Mouse (Mus musculus): Measurements from ENCODE around the gene Tmem265. TPM values are rescaled to one million over a fixed set of nuclear protein-coding genes. Genes with fewer than 3 reads are reported as not detected.

Tmem265 gene
- total RNA-seq, 1 experiment from 2014 or later: 0.65 TPM

DNA sequence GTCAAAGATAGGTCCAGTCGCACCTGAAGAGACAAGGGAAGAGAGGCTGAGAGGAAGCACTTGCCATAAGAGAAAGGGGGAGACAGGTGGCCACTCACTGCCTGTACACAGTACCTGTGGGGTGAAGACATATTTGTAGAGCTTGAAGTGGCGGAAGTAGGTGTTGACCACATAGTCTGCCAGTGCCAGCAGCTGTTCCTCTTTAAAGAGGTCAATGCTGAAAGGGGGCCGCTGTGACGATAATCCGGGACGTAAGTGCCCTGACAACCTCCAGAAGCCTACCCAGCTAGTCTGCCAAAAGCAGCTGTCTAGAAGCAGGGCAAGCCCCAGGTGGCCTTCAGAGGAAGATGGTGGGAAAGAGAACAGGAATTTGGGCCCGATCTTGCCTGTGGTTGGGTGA lies 23.8 kb downstream of the Tmem265 start:
- ATAC-seq (replicated peaks in 1 of 2; ENCODE audit: insufficient read depth in 1 of 2, low FRiP score in 2 of 2, low TSS enrichment in 1 of 2, low read depth in 1 of 2, poor library complexity in 2 of 2, severe bottlenecking in 2 of 2): peak; percentile 5 to 19; a peak in 1 of 4 replicates

DNA sequence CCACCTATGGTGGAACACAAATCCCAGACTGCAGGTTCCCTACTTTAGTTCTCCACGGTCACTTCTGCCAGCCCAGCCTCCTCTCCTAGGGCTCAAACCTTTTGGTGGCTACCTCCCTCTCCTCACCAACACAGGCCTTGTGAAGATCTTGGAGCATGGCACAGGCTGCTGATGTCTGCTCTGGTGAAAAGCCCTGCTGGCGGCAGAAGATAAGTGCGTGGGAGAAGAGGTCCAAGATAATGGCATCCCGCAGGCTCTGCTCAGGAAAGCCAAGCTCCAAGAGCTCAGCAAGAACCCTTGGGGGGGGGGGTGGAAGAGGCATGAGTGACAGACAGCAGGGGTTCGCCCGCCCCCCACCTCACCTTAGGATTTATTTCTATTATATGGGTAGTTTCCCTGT lies 25.0 kb downstream of the Tmem265 start:
- ATAC-seq (replicated peaks in 1 of 2; ENCODE audit: insufficient read depth in 1 of 2, low FRiP score in 2 of 2, low TSS enrichment in 1 of 2, low read depth in 1 of 2, poor library complexity in 2 of 2, severe bottlenecking in 2 of 2): no peak

DNA sequence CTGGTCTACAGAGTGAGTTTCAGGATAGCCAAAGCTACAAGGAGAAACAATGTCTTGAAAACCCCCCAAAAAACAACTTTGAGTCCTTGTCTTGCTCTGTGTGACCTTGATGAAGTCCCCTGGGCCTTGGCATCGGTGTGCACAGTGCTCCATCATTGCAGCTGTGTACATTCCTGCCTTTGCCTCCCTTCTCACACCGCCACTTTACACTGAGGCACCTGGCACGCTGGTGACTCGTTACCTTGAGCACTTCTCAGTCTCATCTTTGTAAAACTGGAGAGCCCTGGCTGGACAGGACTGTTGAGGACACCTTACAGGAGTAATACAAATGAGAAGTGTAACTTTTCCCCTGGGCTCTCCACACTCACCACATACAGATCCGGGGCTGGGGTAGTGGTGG lies 26.0 kb downstream of the Tmem265 start:
- ATAC-seq (replicated peaks in 1 of 2; ENCODE audit: insufficient read depth in 1 of 2, low FRiP score in 2 of 2, low TSS enrichment in 1 of 2, low read depth in 1 of 2, poor library complexity in 2 of 2, severe bottlenecking in 2 of 2): no peak

DNA sequence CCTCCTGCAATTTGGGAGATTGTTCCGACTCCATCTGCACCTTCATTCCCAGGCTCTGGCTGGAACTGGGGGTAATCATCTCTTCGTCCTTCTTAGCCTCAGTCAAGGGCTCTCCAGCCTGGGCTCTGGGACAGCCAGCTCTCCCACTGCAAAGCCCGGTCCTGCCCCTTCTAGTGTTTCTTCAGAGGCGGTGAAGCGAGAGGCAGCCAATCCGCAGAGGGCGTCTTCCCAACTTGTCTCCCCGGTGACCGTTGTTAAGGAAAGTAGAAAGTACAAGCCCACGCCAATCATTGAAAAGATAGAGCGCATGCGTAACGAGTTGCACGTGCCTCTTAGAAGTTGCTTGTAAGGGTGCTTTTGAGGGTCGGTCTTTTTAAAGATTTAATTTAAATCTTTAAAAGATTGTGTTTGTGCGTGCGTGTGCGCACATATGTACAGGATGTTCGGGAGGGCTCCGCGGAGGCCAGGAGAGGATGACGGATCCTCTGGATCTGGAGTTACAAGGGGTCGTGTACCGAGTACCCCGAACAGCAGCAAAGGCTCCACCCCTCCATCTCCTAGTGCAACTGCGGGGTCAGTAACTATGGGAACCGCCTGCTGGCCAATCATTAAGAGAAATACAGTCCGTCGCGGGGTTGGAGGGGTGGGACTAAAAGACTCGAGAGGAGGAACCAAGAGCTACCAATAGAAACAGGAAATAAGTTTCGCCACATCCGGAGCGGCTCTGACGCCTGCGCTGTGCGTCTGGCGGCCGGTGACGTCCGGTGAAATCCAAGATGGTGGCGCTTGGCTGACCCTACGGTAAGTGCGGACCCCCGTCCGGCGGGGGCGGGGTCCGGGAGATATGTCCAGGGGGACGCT lies 27.1 kb downstream of the Tmem265 start, which contains the start of the genes Ccdc189 and Rnf40:
Gene Ccdc189, minus strand, starts transcription at position 585 of the 861 bp plus-strand sequence.
Gene Rnf40, plus strand, starts transcription at position 757 of the 861 bp plus-strand sequence.
- ATAC-seq (replicated peaks in 1 of 2; ENCODE audit: insufficient read depth in 1 of 2, low FRiP score in 2 of 2, low TSS enrichment in 1 of 2, low read depth in 1 of 2, poor library complexity in 2 of 2, severe bottlenecking in 2 of 2): peak; percentile 93 to 94

DNA sequence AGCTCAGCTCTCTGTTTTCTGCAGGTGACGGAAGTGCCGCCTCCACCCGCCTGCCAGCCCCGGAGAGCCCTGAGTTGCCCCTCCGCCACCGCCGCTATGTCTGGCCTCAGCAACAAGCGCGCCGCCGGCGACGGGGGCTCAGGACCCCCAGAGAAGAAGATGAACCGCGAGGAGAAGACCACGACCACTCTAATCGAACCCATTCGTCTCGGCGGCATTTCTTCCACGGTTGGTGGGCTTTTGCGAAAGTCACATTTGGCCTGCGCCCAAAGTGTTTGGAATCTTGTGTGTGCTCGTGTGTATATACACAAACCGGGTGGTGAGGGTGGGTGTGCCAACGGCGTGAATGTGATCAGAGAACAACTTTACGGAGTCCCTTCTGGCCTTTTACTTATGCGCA lies 27.7 kb downstream of the Tmem265 start:
- ATAC-seq (replicated peaks in 1 of 2; ENCODE audit: insufficient read depth in 1 of 2, low FRiP score in 2 of 2, low TSS enrichment in 1 of 2, low read depth in 1 of 2, poor library complexity in 2 of 2, severe bottlenecking in 2 of 2): no peak

DNA sequence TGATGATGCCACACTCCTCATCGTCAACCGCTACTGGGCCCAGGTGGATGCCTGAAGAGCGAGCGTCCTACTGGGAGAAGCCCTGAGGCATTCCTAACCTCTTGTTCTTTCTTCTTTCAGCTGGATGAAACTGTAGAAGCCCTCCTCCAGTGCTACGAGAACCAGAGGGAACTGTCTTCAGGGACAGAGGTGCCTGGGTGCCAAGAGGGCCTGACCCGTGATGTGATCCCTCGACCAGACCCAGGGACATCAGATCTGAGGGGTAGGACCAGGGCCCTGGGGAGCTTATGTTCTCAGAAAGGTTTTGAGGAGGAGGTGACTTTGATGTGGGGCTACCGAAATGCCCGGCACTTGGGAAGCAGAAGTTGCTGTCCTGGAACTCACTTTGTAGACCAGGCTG lies 28.4 kb downstream of the Tmem265 start:
- no peak for ATAC-seq (replicated peaks in 1 of 2; ENCODE audit: insufficient read depth in 1 of 2, low FRiP score in 2 of 2, low TSS enrichment in 1 of 2, low read depth in 1 of 2, poor library complexity in 2 of 2, severe bottlenecking in 2 of 2)

DNA sequence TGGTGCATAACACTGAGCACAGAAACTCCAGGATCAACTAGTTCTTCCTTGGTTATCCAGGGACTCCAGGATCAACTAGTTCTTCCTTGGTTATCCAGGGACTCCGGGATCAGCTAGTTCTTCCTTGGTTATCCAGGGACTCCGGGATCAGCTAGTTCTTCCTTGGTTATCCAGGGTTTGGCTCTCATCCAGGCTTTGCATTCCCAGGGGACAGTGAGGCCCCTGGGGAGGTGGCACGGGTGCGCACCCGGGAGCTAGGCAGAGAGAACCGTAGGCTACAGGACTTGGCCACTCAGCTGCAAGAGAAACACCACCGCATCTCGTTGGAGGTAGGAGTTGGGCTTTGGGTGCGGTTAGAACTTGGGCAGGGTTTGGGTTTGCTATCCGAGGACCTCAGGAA lies 29.9 kb downstream of the Tmem265 start:
- no peak for ATAC-seq (replicated peaks in 1 of 2; ENCODE audit: insufficient read depth in 1 of 2, low FRiP score in 2 of 2, low TSS enrichment in 1 of 2, low read depth in 1 of 2, poor library complexity in 2 of 2, severe bottlenecking in 2 of 2)

DNA sequence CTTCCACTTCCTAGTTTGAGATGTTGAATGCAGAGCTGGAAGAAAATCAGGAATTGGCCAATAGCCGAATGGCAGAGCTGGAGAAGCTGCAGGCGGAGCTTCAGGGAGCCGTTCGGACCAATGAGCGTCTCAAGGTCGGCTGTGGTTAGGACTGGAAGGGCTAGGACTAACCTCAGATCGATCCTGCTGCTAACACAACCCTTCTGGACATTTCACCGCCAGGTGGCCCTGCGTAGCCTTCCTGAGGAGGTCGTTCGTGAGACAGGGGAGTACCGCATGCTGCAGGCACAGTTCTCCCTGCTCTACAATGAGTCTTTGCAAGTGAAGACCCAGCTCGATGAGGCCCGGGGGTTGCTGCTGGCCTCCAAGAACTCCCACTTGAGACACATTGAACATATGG lies 31.4 kb downstream of the Tmem265 start:
- ATAC-seq (replicated peaks in 1 of 2; ENCODE audit: insufficient read depth in 1 of 2, low FRiP score in 2 of 2, low TSS enrichment in 1 of 2, low read depth in 1 of 2, poor library complexity in 2 of 2, severe bottlenecking in 2 of 2): no peak

DNA sequence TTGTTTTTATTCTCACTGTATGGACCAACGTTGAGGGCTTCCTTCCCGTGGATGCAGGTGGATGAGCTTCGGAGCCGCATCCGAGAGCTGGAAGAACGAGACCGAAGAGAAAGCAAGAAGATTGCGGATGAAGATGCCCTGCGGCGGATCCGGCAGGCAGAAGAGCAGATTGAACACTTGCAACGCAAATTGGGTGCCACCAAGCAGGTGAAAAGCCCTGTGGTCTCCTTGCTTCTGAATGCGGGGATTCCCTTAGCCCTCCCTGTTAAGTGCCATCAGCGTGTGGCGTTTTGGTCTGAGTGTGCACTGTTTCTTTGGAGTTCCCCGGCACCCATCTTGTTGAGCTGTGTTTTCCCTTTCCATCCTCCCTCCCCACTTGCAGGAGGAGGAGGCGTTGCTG lies 35.6 kb downstream of the Tmem265 start:
- no peak for ATAC-seq (replicated peaks in 1 of 2; ENCODE audit: insufficient read depth in 1 of 2, low FRiP score in 2 of 2, low TSS enrichment in 1 of 2, low read depth in 1 of 2, poor library complexity in 2 of 2, severe bottlenecking in 2 of 2)

DNA sequence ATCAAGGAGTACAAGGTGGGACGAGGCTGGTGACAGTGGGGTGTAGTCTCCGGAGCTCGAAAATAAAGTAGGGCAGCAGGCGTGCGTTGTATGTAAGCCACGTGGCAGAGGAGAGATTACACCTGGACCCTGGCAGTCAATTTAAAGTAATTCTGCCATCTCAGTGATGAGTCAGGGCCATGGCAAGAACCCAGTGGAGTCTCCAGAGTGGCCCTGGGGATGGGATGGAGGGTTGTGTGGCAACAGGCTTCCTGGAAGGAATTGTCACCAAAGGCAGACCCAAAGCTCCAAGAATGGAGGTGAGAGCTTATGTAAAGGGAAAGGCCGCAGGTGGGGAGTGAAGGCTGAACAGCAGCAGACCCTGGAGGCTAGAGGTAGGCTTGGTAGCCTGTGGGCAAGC lies 39.4 kb downstream of the Tmem265 start:
- ATAC-seq (replicated peaks in 1 of 2; ENCODE audit: insufficient read depth in 1 of 2, low FRiP score in 2 of 2, low TSS enrichment in 1 of 2, low read depth in 1 of 2, poor library complexity in 2 of 2, severe bottlenecking in 2 of 2): no peak

DNA sequence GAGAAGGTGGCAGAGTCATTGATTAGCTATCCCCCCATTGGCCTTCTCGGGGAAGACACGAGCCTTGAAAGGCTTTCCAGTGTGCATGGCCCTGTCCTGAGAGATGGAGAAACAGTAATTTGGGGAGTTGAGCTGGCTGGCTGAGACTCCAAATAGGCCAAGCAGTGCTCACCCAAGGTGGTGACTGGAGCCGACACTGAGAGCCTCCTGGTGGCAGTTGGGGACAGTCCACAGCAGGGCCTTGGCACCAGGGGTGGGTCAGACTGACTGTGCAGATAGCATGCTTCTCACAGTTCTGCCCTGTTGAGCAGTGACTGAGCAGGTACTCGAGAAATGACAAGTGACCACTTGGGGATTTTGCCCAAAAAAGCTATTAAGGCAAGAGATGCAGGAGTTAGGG lies 40.5 kb downstream of the Tmem265 start:
- no peak for ATAC-seq (replicated peaks in 1 of 2; ENCODE audit: insufficient read depth in 1 of 2, low FRiP score in 2 of 2, low TSS enrichment in 1 of 2, low read depth in 1 of 2, poor library complexity in 2 of 2, severe bottlenecking in 2 of 2)

DNA sequence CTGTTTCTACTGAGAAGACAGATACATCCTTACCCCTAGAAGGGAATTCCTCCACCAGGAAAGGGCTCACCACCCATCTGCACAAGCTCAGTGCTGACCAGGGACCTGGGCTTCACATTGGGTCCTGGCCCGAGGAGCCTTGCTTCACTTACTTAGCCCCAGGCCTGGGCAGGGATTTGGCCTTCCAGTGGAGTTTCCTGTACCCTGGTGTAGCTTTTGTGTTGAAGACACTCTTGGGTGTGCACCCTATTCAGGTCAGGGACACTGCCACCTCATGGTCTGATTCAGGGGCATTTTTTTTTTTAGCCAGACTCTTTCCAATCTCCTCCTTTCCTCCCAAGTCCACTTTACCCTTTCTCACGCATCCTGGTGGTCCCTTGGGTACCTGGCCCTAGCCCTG lies 41.7 kb downstream of the Tmem265 start:
- no peak for ATAC-seq (replicated peaks in 1 of 2; ENCODE audit: insufficient read depth in 1 of 2, low FRiP score in 2 of 2, low TSS enrichment in 1 of 2, low read depth in 1 of 2, poor library complexity in 2 of 2, severe bottlenecking in 2 of 2)

DNA sequence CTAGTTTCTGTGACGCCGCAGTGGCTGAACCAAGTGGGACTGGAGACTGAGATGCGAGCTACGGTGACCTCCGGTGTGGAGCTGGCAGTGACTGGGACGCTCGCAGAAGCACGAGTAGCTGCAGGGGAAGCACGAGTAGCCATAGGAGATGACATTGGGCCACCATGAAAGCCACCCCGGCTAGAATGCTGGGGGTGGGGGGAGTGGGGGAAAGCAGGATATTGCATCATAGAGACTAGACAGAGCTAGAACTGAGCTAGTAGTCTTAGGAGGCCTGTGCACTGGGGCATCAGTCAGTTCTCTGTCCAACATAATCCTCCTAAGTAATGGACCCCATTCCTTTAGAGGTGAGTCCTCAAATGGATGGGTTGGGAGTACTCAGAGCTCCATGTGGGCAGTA lies 43.1 kb downstream of the Tmem265 start:
- no peak for ATAC-seq (replicated peaks in 1 of 2; ENCODE audit: insufficient read depth in 1 of 2, low FRiP score in 2 of 2, low TSS enrichment in 1 of 2, low read depth in 1 of 2, poor library complexity in 2 of 2, severe bottlenecking in 2 of 2)

DNA sequence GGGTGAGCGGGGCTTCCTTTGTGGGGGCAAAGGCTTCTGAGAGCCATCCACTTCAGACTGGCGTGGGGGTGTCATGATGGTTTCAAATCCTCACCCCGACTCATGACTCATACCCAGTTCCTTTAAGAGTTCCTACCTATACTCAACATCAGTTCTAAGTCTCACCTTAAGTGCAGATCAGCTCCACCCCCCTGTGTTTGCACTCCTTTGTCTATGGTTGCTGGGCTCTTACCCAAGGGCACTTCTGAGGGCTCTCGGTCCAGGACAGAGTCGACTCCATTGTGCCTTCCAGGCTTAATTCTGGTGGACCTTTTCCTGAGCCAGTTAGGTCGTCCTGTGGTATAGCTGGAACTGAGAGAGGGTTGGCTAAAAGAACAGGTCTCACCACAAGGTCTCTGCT lies 46.0 kb downstream of the Tmem265 start:
- no peak for ATAC-seq (replicated peaks in 1 of 2; ENCODE audit: insufficient read depth in 1 of 2, low FRiP score in 2 of 2, low TSS enrichment in 1 of 2, low read depth in 1 of 2, poor library complexity in 2 of 2, severe bottlenecking in 2 of 2)

DNA sequence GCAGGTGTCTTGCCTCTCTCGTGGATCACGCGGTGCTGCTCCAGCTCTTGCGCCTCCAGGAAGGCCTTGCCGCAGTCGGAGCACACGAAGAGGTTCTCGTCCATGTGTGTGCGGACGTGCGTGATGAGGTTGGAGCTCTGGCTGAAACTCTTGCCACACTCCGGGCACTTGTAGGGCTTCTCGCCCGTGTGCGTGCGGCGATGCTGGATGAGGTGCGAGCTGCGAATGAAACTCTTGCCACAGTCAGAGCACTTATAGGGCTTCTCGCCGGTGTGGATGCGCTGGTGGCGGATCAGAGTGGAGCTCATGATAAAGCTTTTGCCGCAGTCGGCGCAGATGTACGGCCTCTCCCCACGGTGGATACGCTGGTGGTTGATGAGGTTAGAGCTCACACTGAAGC lies 49.8 kb downstream of the Tmem265 start:
- no peak for ATAC-seq (replicated peaks in 1 of 2; ENCODE audit: insufficient read depth in 1 of 2, low FRiP score in 2 of 2, low TSS enrichment in 1 of 2, low read depth in 1 of 2, poor library complexity in 2 of 2, severe bottlenecking in 2 of 2)

DNA sequence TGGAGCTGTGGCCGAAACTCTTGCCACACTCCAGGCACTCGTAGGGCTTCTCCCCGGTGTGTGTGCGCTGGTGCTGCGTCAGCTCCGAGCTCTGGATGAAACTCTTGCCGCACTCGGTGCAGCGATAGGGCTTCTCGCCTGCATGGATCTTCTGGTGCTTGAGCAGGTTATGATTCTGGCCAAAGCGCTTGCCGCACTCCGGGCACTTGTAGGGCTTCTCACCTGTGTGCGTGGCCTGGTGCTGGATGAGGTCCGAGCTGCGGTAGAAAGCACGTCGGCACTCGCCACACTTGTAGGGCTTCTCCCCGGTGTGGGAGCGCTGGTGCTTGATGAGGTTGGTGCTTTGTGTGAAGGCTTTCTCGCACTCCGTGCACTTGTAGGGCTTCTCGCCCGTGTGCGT lies 50.4 kb downstream of the Tmem265 start:
- ATAC-seq (replicated peaks in 1 of 2; ENCODE audit: insufficient read depth in 1 of 2, low FRiP score in 2 of 2, low TSS enrichment in 1 of 2, low read depth in 1 of 2, poor library complexity in 2 of 2, severe bottlenecking in 2 of 2): no peak

DNA sequence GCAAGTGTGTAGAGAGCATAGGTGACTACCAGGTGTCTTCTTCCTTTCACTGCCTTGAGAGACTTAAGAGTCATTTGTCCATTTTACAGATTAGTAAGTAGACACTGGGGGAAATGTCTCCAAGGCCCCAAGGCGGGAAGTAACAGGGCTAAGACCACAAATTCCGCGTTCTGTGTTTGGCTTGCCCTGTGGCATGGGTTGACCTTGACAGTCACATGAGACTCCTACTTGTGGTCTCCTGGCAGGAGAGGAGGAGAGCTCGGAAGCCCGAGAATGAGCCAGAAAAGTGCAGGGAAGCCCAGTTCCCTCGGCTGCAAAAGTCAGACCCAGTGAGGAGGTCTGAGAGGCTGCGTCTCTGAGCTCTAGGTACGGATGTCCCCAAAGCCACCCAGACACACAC lies 52.3 kb downstream of the Tmem265 start:
- ATAC-seq (replicated peaks in 1 of 2; ENCODE audit: insufficient read depth in 1 of 2, low FRiP score in 2 of 2, low TSS enrichment in 1 of 2, low read depth in 1 of 2, poor library complexity in 2 of 2, severe bottlenecking in 2 of 2): no peak

DNA sequence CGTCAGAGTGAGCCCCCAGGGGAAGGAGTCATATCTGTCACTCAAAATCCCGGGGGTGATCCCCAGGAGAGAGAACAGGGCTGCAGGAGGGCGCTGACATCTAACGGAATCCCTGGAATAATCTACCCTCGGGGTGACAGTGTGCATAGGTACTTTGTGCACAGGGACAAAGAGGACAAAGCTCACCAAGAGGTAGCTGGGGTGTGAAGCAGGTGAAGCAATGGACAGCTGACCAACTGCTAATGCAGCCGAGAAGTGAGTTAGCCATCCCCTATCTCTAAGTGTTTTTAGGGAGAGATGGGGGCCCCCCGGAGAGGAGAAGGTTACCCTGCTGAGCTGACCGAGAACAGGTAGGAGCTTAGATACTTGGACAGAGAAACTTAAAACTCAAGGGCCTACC lies 52.9 kb downstream of the Tmem265 start:
- ATAC-seq (replicated peaks in 1 of 2; ENCODE audit: insufficient read depth in 1 of 2, low FRiP score in 2 of 2, low TSS enrichment in 1 of 2, low read depth in 1 of 2, poor library complexity in 2 of 2, severe bottlenecking in 2 of 2): no peak

DNA sequence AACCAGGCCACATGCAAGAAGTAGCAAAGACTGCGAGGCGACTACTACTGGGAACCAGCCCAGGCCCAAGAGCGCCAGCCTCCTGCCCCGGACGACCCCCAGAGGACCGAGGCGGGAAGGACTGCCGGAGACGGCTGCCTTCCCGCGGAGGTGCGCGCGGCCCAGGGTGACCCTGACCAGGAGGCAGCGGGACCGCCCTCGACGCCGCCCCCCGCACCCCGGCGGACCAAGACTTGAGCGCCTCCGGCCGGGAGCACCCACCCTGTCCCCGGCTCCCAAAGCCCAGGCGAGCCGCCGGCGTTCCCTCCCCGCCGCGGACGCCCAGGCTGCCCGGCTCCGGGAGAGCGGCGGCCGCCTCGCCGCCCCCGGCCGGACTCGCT lies 53.3 kb downstream of the Tmem265 start:
- peak; percentile 30 to 40; a peak in 1 of 4 replicates for ATAC-seq (replicated peaks in 1 of 2; ENCODE audit: insufficient read depth in 1 of 2, low FRiP score in 2 of 2, low TSS enrichment in 1 of 2, low read depth in 1 of 2, poor library complexity in 2 of 2, severe bottlenecking in 2 of 2)
